ENCODE assay signal across 8 mouse cellular contexts in genomic region chr5:115506454-115507201, GRCm38 (mm10). TPM values are rescaled to one million over a fixed set of nuclear protein-coding genes. Genes with fewer than 3 reads are reported as not detected.
DNase-seq lines count a peak whose midpoint lies in the region; ATAC-seq and TF ChIP-seq lines count a peak whose summit lies in the region.

Gene Pxn, plus strand, starts transcription at chr5:115506676.

- H3K4me1 ChIP-seq in hindbrain, embryonic 16.5 days (ENCODE audit: control insufficient read depth, insufficient read depth, low read depth, low read length), result peaks cover 31% of the 10 kb centered on the region

- no peaks in the 10 kb centered on the region for H3K36me3 ChIP-seq in hindbrain, embryonic 16.5 days (ENCODE audit: control insufficient read depth, insufficient read depth, low read length)

- H3K4me2 ChIP-seq in hindbrain, embryonic 16.5 days (ENCODE audit: low read length), result peak within 1 kb of the TSS; percentile 72

- 0% methylated on average over 49 of the region's 74 CpGs for WGBS in hindbrain, embryonic 16.5 days

- H3K9me3 ChIP-seq in hindbrain, embryonic 16.5 days (ENCODE audit: control insufficient read depth, low read length), result no peaks in the 10 kb centered on the region

- peak within 1 kb of the TSS; percentile 86 for H3K9ac ChIP-seq in hindbrain, embryonic 16.5 days (ENCODE audit: low read depth, low read length)

- intact Hi-C loops in gastrocnemius, adult 2 months (cut with DNase I), result loop anchor here (1.0 to 5.0 kb wide), 2 partner anchors 32 to 51 kb away; partner anchors contain the start of gene Rplp0

- peak within 1 kb of the TSS; percentile 98 for H3K27ac ChIP-seq in gastrocnemius, adult 2 months
- H3K27ac ChIP-seq in hindbrain, embryonic 16.5 days (ENCODE audit: low read depth, low read length), result peak within 1 kb of the TSS; percentile 59; the same call in 1 of the 2 replicates

- H3K27me3 ChIP-seq in hindbrain, embryonic 16.5 days (replicated peaks; ENCODE audit: control insufficient read depth, insufficient read depth, low read length), result no peaks in the 10 kb centered on the region

- ATAC-seq in hindbrain, embryonic 16.5 days, result peak; percentile 71

- peak; percentile 73 for DNase-seq in WW6 (ENCODE audit: low read depth, low spot score)
- peak; percentile 94 to 98 for DNase-seq in cerebellum, postnatal 4 days (ENCODE audit: low spot score in 2 of 2)
- DNase-seq in gastrocnemius, adult 2 months, result peak; percentile 97
- DNase-seq in left cerebral cortex, adult 11 months (ENCODE audit: low spot score), result peak; percentile 76
- DNase-seq in lung, postnatal 36 days, result peak; percentile 93
- peak; percentile 95 for DNase-seq in retina, embryonic 14.5 days (ENCODE audit: low spot score)
- peak; percentile 99 for DNase-seq in thymus, postnatal 4 days

- TF ChIP-seq CTCF in gastrocnemius, adult 2 months (IDR thresholded peaks at IDR 0.05), result peak; percentile 92

- H3K4me3 ChIP-seq in gastrocnemius, adult 2 months, result peak within 1 kb of the TSS; percentile 77
- peak within 1 kb of the TSS; percentile 92 for H3K4me3 ChIP-seq in hindbrain, embryonic 16.5 days (ENCODE audit: low read length)

RNA-seq across cellular contexts. Expression of gene Pxn, which starts in this region (rescaled TPM):
- 10 to 100 TPM; 79.2 to 95.2 TPM for total RNA-seq in gastrocnemius, adult 2 months (2021)
- 19.1 and 23.9 TPM in 2 replicates for polyA plus RNA-seq in hindbrain, embryonic 16.5 days (2015; fragmentation: Nextera tagmentation; extraction: Ambion mirVana)

Comparison
In these comparisons a context has a peak if more than half of its experiments do, and no peak if none do; other contexts are left out.
1. Peak in every context shown above with its lines: DNase-seq, ATAC-seq, H3K4me3 ChIP-seq and H3K27ac ChIP-seq.